Mouse (Mus musculus): ENCODE data around the gene Vdac1. TPM values are rescaled to one million over a fixed set of nuclear protein-coding genes. Genes with fewer than 3 reads are reported as not detected.

The Vdac1 gene
- 251 and 271 TPM in 2 replicates for polyA plus RNA-seq (2015; fragmentation: Nextera tagmentation; extraction: Ambion mirVana)

DNA sequence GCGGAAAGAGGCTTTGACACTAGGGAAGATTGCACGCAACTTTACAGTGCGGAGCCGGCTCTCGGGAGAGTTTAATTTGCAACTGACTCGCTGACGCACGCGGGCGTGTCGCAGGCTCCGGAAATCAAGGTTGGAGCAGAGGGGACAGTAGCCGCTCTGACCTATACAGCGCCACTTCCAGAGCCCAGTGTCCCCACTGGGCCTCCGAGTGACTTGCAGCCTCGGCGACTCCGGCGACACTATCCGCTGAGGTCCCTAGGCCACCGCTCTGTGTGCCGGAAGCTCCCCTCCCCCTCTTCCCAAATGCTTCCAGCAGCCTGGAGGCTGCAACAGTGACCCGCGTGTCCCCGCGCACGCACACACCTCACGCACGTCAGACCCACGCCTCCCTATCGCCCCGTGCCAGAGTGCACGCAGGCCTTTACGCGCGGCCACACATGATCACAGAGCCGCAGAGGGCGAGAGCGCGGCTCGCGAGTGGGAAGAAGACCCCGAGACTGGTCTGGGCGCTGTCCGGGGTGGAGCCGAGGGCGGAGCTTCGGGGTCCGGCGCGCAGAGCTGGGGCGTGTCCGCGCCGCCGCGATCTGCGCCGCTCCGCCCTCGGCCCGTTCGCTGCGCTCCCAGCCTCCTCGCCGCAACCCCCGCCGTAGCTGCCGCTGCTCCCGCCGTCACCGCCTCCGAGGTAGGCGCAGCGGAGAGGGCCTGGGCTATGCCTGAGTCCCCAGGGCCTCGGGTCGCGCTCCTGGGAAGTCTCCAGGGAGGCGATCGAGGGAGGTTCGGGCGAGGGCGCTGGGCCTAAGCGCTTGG is at the start of gene Vdac1:
TSS of gene Vdac1 (plus strand) at position 390 of the 807 bp plus-strand sequence.
- Histone ChIP-seq H3K9me3 (no peaks in the 10 kb centered on the region), H3K4me3 (peak within 1 kb of the TSS; percentile 96), H3K4me2 (peak within 1 kb of the TSS; percentile 92), H3K9ac (peak within 1 kb of the TSS; percentile 96), H3K36me3 (no peaks in the 10 kb centered on the region), H3K27ac (peak within 1 kb of the TSS; percentile 94), H3K4me1 (peaks cover 44% of the 10 kb centered on the region), H3K27me3 (no peaks in the 10 kb centered on the region)
- ATAC-seq (ENCODE audit: insufficient number of reproducible peaks, insufficient read depth, low FRiP score, low TSS enrichment, low read depth), result peak; percentile 88
- WGBS, result under 1% methylated on average over 84 of the region's 84 CpGs

DNA sequence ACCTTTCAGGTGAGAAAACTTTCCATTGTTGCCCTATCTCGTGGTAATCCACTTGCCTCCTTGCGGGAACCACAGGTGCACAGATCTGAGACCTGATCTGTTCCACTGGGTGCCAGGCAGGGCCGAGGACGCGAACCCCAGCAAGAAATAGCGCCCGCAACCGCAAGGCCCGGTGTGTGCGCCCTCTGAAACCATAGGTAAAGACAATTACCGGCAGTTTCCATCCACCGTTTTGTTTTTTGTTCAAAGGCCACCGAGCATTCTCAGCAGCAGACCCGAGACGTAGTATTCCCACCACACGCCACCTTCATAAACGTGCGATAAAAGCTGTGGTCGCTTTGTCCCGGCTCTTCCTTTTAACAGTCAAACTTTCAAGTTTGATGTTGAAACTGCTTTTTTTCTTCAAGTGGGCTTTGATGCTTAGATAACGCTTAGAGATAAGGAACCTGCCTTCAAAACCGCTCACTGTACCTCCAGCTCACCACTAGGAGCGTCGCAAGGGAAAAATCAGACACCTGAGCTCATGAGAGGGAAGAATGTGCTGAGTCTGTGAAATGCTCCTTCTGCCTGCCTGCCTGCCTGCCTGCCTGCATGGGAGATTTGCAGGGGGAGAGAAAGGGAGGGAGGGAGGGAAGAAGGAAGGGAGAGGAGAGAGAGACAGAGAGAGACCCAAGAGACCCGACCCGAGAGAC is 46.4 kb upstream of the Vdac1 start:
- Histone ChIP-seq H3K9ac (no peak overlapping the region; the same call in 1 of the 2 replicates), H3K27ac (no peak overlapping the region), H3K27me3 (peaks cover 12% of the 10 kb centered on the region), H3K36me3 (no peaks in the 10 kb centered on the region), H3K9me3 (no peaks in the 10 kb centered on the region), H3K4me2 (peak overlapping the region; percentile 36), H3K4me3 (no peak overlapping the region), H3K4me1 (peaks cover 17% of the 10 kb centered on the region)
- no peak for ATAC-seq (ENCODE audit: insufficient number of reproducible peaks, insufficient read depth, low FRiP score, low TSS enrichment, low read depth)
- WGBS, result 13% methylated on average over 26 of the region's 26 CpGs

DNA sequence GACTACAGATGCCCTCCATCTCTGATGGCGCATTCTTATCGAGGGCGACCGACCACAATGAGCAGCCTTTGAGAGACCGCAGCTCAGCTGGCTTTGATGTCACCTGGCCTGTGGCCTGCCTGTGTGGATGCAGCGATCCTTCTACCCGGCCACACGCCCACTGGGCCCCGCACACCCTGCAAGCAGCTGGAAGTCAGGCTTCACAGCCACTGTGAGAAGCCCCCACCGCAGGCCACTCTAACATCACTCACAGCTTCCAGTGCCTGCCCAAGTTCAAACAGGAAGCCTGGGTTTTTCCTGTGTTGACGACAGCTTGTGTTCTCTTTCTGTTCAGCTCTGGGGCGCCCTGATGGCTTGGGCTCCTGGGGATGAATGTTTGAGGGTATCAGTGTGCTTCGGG is 42.2 kb upstream of the Vdac1 start:
- H3K9me3 ChIP-seq, result no peaks in the 10 kb centered on the region
- 81% methylated on average over 13 of the region's 13 CpGs for WGBS
- H3K36me3 ChIP-seq, result no peaks in the 10 kb centered on the region
- H3K4me1 ChIP-seq, result no peaks in the 10 kb centered on the region
- no peak overlapping the region for H3K9ac ChIP-seq
- no peak overlapping the region for H3K4me2 ChIP-seq
- H3K27ac ChIP-seq, result no peak overlapping the region
- peaks cover 8% of the 10 kb centered on the region for H3K27me3 ChIP-seq
- H3K4me3 ChIP-seq, result no peak overlapping the region
- ATAC-seq (ENCODE audit: insufficient number of reproducible peaks, insufficient read depth, low FRiP score, low TSS enrichment, low read depth), result no peak

DNA sequence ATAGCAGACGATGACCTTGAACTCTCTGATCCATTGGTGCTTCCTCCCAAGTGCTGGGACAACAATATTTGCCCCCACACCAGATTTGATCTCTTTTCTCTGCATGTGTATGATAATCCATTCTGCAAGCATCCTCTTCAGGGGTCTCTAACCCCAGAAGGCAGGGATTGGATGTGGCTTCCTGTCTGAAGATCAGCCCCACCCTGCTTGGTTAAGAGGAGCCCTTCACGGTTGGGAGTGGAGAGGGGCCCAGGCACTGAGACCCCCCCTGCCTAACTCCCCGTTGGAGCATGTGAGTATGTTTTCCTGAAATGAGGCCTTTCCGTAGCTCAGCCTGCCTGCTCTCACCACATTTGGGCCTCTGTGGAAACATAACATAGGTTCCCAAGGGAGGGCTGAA is 41.0 kb upstream of the Vdac1 start:
- Histone ChIP-seq H3K9me3 (no peaks in the 10 kb centered on the region), H3K36me3 (no peaks in the 10 kb centered on the region), H3K4me1 (no peaks in the 10 kb centered on the region), H3K27ac (no peak overlapping the region), H3K4me2 (no peak overlapping the region), H3K4me3 (no peak overlapping the region), H3K9ac (no peak overlapping the region), H3K27me3 (no peaks in the 10 kb centered on the region)
- no peak for ATAC-seq (ENCODE audit: insufficient number of reproducible peaks, insufficient read depth, low FRiP score, low TSS enrichment, low read depth)
- WGBS, result 72% methylated on average over 4 of the region's 4 CpGs

DNA sequence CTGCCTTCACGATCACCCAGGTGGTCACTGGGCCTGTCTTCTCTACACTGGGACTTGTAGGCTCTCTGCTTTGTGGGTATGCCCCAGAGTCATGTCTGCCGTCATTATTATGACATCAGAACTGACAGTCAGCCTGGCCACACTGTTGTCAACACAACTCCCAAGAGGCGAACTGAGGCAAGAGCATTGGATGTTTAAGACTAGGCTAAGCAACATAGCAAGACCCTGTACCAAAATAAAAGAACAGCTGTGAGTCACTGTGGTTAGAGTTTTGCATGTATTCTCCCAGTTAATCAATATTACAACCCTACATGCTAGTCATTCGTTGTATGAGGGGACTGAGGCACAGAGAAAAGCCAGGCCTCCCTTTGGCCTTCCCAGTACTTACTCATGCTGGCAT is 40.1 kb upstream of the Vdac1 start:
- Histone ChIP-seq H3K36me3 (no peaks in the 10 kb centered on the region), H3K4me2 (no peak overlapping the region), H3K27ac (no peak overlapping the region), H3K4me3 (no peak overlapping the region), H3K9me3 (no peaks in the 10 kb centered on the region), H3K9ac (no peak overlapping the region), H3K27me3 (no peaks in the 10 kb centered on the region), H3K4me1 (no peaks in the 10 kb centered on the region)
- 77% methylated on average over 4 of the region's 4 CpGs for WGBS
- ATAC-seq (ENCODE audit: insufficient number of reproducible peaks, insufficient read depth, low FRiP score, low TSS enrichment, low read depth), result no peak

DNA sequence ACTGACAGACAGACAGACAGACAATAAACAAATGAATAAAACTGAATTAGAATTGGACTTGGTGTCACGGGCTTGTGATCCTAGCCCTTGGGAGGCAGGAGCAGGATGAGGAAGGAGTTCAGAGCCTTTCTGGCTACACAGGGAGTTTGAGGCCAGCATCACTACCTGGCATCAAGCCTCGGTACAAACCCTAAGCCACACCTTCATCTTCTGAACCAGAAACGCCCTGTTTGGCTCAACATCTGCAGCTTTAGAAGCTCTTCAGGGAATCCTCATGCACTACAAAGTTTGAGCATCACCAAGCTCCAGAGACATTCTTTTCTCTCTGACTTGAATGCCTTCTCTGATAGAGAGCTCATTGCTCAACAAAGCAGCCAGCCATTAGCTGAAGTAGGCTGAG is 39.1 kb upstream of the Vdac1 start:
- no peak for ATAC-seq (ENCODE audit: insufficient number of reproducible peaks, insufficient read depth, low FRiP score, low TSS enrichment, low read depth)
- no peak overlapping the region for H3K4me2 ChIP-seq
- no peaks in the 10 kb centered on the region for H3K9me3 ChIP-seq
- no peaks in the 10 kb centered on the region for H3K4me1 ChIP-seq
- H3K27ac ChIP-seq, result no peak overlapping the region
- 65% methylated on average over 3 of the region's 3 CpGs for WGBS
- no peak overlapping the region for H3K9ac ChIP-seq
- H3K4me3 ChIP-seq, result no peak overlapping the region
- H3K36me3 ChIP-seq, result no peaks in the 10 kb centered on the region
- no peaks in the 10 kb centered on the region for H3K27me3 ChIP-seq

DNA sequence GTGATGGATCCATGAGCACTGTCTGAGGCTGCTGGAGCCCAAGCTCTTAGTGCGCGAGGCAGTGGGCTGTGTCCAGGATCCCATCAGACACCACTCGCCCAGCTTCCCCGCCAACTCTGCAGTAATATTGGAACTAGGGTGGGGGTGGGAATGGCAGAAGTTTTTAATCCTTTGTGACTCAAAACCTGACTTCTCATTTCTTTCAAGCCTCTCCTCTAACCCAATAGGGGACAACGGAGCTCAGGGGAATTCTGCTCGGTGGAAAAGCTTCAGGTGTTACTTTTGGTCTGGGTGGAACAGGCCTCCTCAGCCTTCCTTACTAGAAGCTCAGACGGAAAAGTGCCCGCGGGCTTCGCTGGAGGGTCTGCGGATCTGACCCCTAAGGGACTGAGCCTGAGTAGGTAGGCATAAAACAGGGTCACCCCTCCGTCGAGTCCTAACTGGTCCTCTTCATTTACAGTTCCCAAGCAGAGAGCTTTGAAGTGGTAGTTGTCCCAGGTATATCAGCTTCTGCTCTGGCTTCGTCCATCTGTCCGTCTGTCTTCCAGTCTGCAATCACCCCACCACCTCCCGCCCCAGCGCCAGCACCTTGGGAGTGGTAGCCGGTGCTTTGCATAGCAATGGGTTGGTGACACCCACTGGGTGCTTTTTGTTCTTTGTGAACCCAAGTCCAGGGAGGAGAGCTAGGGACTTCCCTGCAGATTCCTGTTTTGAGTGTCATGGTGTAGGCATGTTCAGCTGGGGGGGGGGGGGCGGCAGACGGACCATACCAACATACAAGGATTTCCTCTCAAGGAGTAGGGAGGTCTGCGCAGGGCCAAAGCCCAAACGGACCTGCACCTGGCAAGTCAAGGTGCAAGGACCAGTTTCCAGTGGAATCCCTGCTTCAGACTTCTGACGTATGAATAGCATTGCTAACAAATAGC is 36.0 kb upstream of the Vdac1 start:
- H3K36me3 ChIP-seq, result no peaks in the 10 kb centered on the region
- WGBS, result 53% methylated on average over 23 of the region's 23 CpGs
- no peak overlapping the region for H3K4me3 ChIP-seq
- no peaks in the 10 kb centered on the region for H3K9me3 ChIP-seq
- H3K4me2 ChIP-seq, result no peak overlapping the region
- H3K27me3 ChIP-seq, result no peaks in the 10 kb centered on the region
- H3K27ac ChIP-seq, result no peak overlapping the region
- no peak for ATAC-seq (ENCODE audit: insufficient number of reproducible peaks, insufficient read depth, low FRiP score, low TSS enrichment, low read depth)
- H3K4me1 ChIP-seq, result no peaks in the 10 kb centered on the region
- H3K9ac ChIP-seq, result no peak overlapping the region

DNA sequence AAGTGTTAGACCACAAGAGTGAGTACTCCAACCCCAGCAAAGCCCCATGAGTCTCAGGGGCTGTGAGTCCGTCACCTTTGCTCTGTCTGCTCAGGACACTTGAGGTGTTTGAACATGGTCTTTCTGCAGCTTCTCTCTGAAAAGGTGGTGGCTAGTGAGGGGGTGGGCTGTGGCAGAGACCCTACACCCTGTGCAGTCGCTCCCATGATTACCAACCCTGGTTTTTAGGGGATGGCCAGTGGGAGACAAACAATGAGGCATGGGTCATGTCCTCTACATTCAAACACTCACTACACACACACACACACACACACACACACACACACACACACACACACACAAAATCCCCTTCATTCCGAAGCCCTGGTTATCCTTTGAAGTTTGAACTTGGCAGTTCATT is 33.3 kb upstream of the Vdac1 start:
- no peaks in the 10 kb centered on the region for H3K4me1 ChIP-seq
- H3K4me3 ChIP-seq, result no peak overlapping the region
- ATAC-seq (ENCODE audit: insufficient number of reproducible peaks, insufficient read depth, low FRiP score, low TSS enrichment, low read depth), result no peak
- H3K9ac ChIP-seq, result no peak overlapping the region
- H3K9me3 ChIP-seq, result no peaks in the 10 kb centered on the region
- no peaks in the 10 kb centered on the region for H3K27me3 ChIP-seq
- no peak overlapping the region for H3K27ac ChIP-seq
- H3K4me2 ChIP-seq, result no peak overlapping the region
- no peaks in the 10 kb centered on the region for H3K36me3 ChIP-seq
- 56% methylated on average over 3 of the region's 3 CpGs for WGBS

DNA sequence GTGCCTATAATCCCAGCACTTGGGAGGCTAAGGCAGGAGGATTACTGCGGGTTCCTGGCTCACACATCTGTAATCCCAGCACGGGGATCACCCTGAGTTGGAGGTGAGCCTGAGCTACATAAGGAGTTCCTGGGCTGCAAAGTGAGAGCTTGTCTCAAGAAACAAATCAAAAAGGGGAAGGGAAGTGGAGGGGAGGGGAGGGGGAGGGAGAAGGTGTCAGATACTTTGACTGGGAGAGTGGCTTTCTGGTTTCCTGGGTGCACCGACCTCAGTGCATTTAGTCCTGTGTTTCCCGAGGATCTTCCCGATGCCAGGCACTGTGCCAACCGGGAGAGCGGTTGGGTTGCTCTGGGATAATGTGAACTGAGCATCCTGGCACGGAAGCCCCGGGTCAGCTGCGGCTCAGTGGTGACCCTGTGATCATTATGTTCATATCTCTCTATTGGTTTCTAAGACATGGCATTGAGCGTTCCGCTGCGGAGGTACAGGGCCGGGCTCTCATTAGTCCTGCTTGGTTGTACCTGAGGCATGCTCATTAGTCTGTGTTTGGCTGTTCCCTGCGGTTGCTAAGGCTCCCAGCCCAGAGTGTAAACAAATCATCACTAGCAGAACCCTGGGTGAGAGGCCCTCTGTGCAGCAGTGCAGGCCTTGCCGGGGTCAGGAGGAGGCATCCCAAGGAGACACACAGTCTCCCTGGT is 28.1 kb upstream of the Vdac1 start:
- Histone ChIP-seq H3K9me3 (no peaks in the 10 kb centered on the region), H3K4me3 (no peak overlapping the region), H3K4me1 (no peaks in the 10 kb centered on the region; the same call in 1 of the 2 replicates), H3K36me3 (no peaks in the 10 kb centered on the region), H3K4me2 (no peak overlapping the region), H3K27ac (no peak overlapping the region), H3K9ac (no peak overlapping the region), H3K27me3 (no peaks in the 10 kb centered on the region)
- ATAC-seq (ENCODE audit: insufficient number of reproducible peaks, insufficient read depth, low FRiP score, low TSS enrichment, low read depth), result no peak
- 49% methylated on average over 16 of the region's 16 CpGs for WGBS

DNA sequence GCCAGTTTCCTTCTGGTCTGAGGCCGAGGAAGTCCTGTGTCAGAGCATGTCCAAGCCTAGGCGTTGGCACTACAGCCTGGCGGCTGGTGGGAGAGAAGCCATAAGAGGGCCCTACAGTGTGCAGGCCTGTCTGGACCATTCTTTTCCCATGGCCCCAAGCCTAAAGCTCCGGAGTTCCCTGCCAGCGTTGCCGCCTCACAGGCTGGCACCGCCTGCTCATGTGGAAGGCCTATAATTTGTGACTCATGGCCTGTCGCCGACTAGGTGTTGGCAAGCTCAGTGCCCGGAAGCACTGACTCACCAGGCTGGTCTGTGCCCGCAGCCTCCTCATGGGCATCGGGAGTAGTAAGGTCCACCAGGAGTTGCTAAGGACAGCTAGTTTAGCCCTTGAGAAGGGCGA is 27.0 kb upstream of the Vdac1 start:
- Histone ChIP-seq H3K4me3 (no peak overlapping the region), H3K4me2 (no peak overlapping the region), H3K27me3 (no peaks in the 10 kb centered on the region), H3K9ac (no peak overlapping the region), H3K36me3 (no peaks in the 10 kb centered on the region), H3K4me1 (no peaks in the 10 kb centered on the region; the same call in 1 of the 2 replicates), H3K27ac (no peak overlapping the region), H3K9me3 (no peaks in the 10 kb centered on the region)
- ATAC-seq (ENCODE audit: insufficient number of reproducible peaks, insufficient read depth, low FRiP score, low TSS enrichment, low read depth), result no peak
- WGBS, result 90% methylated on average over 13 of the region's 13 CpGs

DNA sequence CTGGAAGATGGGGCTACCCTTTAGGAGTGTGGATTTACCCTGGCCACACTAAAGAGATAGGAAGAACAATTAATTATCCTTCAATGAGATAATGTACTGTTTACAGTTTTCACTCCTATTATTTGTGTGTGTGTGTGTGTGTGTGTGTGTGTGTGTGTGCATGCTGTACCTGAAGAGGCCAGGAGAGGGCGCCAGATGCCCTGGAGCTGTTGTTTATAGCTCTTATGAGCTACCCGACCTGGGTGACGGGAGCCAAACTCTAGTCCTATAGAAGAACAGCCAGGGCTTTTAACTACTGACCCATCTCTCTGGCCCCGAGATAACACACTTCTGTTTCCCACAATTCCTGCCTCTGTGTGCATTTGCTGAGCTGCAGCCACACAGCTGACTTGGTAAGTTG is 25.4 kb upstream of the Vdac1 start:
- H3K27me3 ChIP-seq, result no peaks in the 10 kb centered on the region
- no peak overlapping the region for H3K4me2 ChIP-seq
- 85% methylated on average over 4 of the region's 4 CpGs for WGBS
- H3K36me3 ChIP-seq, result no peaks in the 10 kb centered on the region
- no peak overlapping the region for H3K9ac ChIP-seq
- H3K9me3 ChIP-seq, result no peaks in the 10 kb centered on the region
- no peak overlapping the region for H3K27ac ChIP-seq
- H3K4me3 ChIP-seq, result no peak overlapping the region
- ATAC-seq (ENCODE audit: insufficient number of reproducible peaks, insufficient read depth, low FRiP score, low TSS enrichment, low read depth), result no peak
- H3K4me1 ChIP-seq, result no peaks in the 10 kb centered on the region; the same call in 1 of the 2 replicates

All from embryonic facial prominence, embryonic 13.5 days (tissue).